Mouse (Mus musculus): ENCODE data around the gene Rrad. TPM values are rescaled to one million over a fixed set of nuclear protein-coding genes. Genes with fewer than 3 reads are reported as not detected.

Gene Rrad
- total and polyA plus RNA-seq, 2 experiments from 2014 or later, result 235 to 317 TPM

GRCm38 (mm10) chr8:104606329-104606728 is 24.8 kb downstream of the Rrad start:
- TF ChIP-seq EP300 (IDR thresholded peaks at IDR 0.05; ENCODE audit: low read depth) (no peak), CTCF (IDR thresholded peaks at IDR 0.05; ENCODE audit: low read depth) (no peak)
- H3K4me2 ChIP-seq (ENCODE audit: low read depth, low read length), result no peak overlapping the region
- no peaks in the 10 kb centered on the region for H3K36me3 ChIP-seq (replicated peaks; ENCODE audit: control insufficient read depth, insufficient read depth, low read length)
- peak overlapping the region; percentile 91 for H3K27ac ChIP-seq (ENCODE audit: low read depth)
- no peaks in the 10 kb centered on the region for H3K27me3 ChIP-seq (ENCODE audit: control insufficient read depth, insufficient read depth, low read length)
- no peaks in the 10 kb centered on the region for H3K9me3 ChIP-seq (replicated peaks; ENCODE audit: control insufficient read depth, low read length)
- H3K4me3 ChIP-seq (ENCODE audit: low read depth, low read length), result no peak overlapping the region
- ATAC-seq (ENCODE audit: insufficient read depth, low read depth) (peak; percentile 9), DNase-seq (ENCODE audit: low spot score) (peak; percentile 66)
- 6% methylated on average over 6 of the region's 6 CpGs for WGBS
- 0 out of 2 replicates have a peak overlapping the region, but pooled peaks have one; percentile 5 for H3K9ac ChIP-seq (replicated peaks; ENCODE audit: low read depth, low read length)
- peaks cover 58% of the 10 kb centered on the region for H3K4me1 ChIP-seq (ENCODE audit: control insufficient read depth, insufficient read depth)

DNA sequence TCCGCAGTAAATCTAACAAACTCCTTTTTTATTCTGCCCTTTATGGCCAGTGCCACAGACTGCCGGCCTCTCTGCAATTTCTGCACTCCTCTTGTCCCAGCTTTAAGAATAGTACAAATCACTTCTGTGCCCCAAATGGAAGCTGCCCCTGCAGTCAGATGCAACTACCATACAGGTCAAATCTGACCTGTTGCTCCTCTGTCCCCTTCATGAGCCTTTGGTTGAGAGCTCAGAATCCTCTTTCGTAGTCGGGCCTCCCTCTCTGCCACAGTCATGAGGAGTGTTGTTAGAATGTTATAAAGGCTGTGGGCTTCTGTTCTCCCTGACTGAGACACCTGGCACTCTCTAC is 27.9 kb downstream of the Rrad start:
- no peak for DNase-seq (ENCODE audit: low spot score)
- WGBS, result 36% methylated on average over 4 of the region's 4 CpGs
- H3K9ac ChIP-seq (replicated peaks; ENCODE audit: low read depth, low read length), result 0 out of 2 replicates have a peak overlapping the region, but pooled peaks have one; percentile 20

GRCm38 (mm10) chr8:104602468-104603244 is 28.5 kb downstream of the Rrad start:
- Histone ChIP-seq H3K4me1 (ENCODE audit: control insufficient read depth, insufficient read depth) (peaks cover 32% of the 10 kb centered on the region), H3K36me3 (replicated peaks; ENCODE audit: control insufficient read depth, insufficient read depth, low read length) (no peaks in the 10 kb centered on the region), H3K9me3 (replicated peaks; ENCODE audit: control insufficient read depth, low read length) (no peaks in the 10 kb centered on the region), H3K4me3 (ENCODE audit: low read depth, low read length) (peak overlapping the region; percentile 21), H3K27ac (ENCODE audit: low read depth) (peak overlapping the region; percentile 71), H3K27me3 (ENCODE audit: control insufficient read depth, insufficient read depth, low read length) (no peaks in the 10 kb centered on the region), H3K4me2 (ENCODE audit: low read depth, low read length) (peak overlapping the region; percentile 57), H3K9ac (replicated peaks; ENCODE audit: low read depth, low read length) (peak overlapping the region; percentile 26; the same call in 1 of the 2 replicates)
- ATAC-seq (ENCODE audit: insufficient read depth, low read depth) (peak; percentile 89), DNase-seq (ENCODE audit: low spot score) (peak; percentile 97)
- WGBS, result 13% methylated on average over 21 of the region's 21 CpGs
- TF ChIP-seq EP300 (IDR thresholded peaks at IDR 0.05; ENCODE audit: low read depth) (no peak), CTCF (IDR thresholded peaks at IDR 0.05; ENCODE audit: low read depth) (peak; percentile 99)

More for the DNA sequence above, 27.9 kb downstream of the Rrad start:
- H3K4me1 ChIP-seq (ENCODE audit: control insufficient read depth, insufficient read depth), result peaks cover 38% of the 10 kb centered on the region
- peak overlapping the region; percentile 71 for H3K27ac ChIP-seq (ENCODE audit: low read depth)
- TF ChIP-seq CTCF (IDR thresholded peaks at IDR 0.05; ENCODE audit: low read depth), result no peak
- no peak for TF ChIP-seq EP300 (IDR thresholded peaks at IDR 0.05; ENCODE audit: low read depth)
- H3K36me3 ChIP-seq (replicated peaks; ENCODE audit: control insufficient read depth, insufficient read depth, low read length), result no peaks in the 10 kb centered on the region
- no peaks in the 10 kb centered on the region for H3K9me3 ChIP-seq (replicated peaks; ENCODE audit: control insufficient read depth, low read length)
- no peak for ATAC-seq (ENCODE audit: insufficient read depth, low read depth)
- H3K27me3 ChIP-seq (ENCODE audit: control insufficient read depth, insufficient read depth, low read length), result no peaks in the 10 kb centered on the region
- peak overlapping the region; percentile 12; the same call in 1 of the 2 replicates for H3K4me2 ChIP-seq (ENCODE audit: low read depth, low read length)
- H3K4me3 ChIP-seq (ENCODE audit: low read depth, low read length), result no peak overlapping the region

GRCm38 (mm10) chr8:104601941-104602371 is 29.2 kb downstream of the Rrad start:
- H3K9ac ChIP-seq (replicated peaks; ENCODE audit: low read depth, low read length), result peak overlapping the region; percentile 26; the same call in 1 of the 2 replicates
- DNase-seq (ENCODE audit: low spot score), result no peak
- H3K36me3 ChIP-seq (replicated peaks; ENCODE audit: control insufficient read depth, insufficient read depth, low read length), result no peaks in the 10 kb centered on the region
- 0% methylated on average over 12 of the region's 12 CpGs for WGBS
- H3K4me2 ChIP-seq (ENCODE audit: low read depth, low read length), result peak overlapping the region; percentile 57
- H3K27me3 ChIP-seq (ENCODE audit: control insufficient read depth, insufficient read depth, low read length), result no peaks in the 10 kb centered on the region
- H3K27ac ChIP-seq (ENCODE audit: low read depth), result no peak overlapping the region
- H3K4me3 ChIP-seq (ENCODE audit: low read depth, low read length), result peak overlapping the region; percentile 21; the same call in 1 of the 2 replicates
- peaks cover 25% of the 10 kb centered on the region for H3K4me1 ChIP-seq (ENCODE audit: control insufficient read depth, insufficient read depth)
- H3K9me3 ChIP-seq (replicated peaks; ENCODE audit: control insufficient read depth, low read length), result no peaks in the 10 kb centered on the region
- no peak for ATAC-seq (ENCODE audit: insufficient read depth, low read depth)
- no peak for TF ChIP-seq EP300 (IDR thresholded peaks at IDR 0.05; ENCODE audit: low read depth)
- no peak for TF ChIP-seq CTCF (IDR thresholded peaks at IDR 0.05; ENCODE audit: low read depth)

- no peak overlapping the region for H3K9ac ChIP-seq (replicated peaks; ENCODE audit: low read depth, low read length)
- H3K4me1 ChIP-seq (ENCODE audit: control insufficient read depth, insufficient read depth), result peaks cover 19% of the 10 kb centered on the region
- no peaks in the 10 kb centered on the region for H3K36me3 ChIP-seq (replicated peaks; ENCODE audit: control insufficient read depth, insufficient read depth, low read length)
- ATAC-seq (ENCODE audit: insufficient read depth, low read depth) (no peak), DNase-seq (ENCODE audit: low spot score) (no peak)
- H3K27me3 ChIP-seq (ENCODE audit: control insufficient read depth, insufficient read depth, low read length), result no peaks in the 10 kb centered on the region
- no peak overlapping the region for H3K4me3 ChIP-seq (ENCODE audit: low read depth, low read length)
- peak overlapping the region; percentile 57; the same call in 1 of the 2 replicates for H3K4me2 ChIP-seq (ENCODE audit: low read depth, low read length)
- H3K27ac ChIP-seq (ENCODE audit: low read depth), result no peak overlapping the region
- 33% methylated on average over 7 of the region's 7 CpGs for WGBS
- no peaks in the 10 kb centered on the region for H3K9me3 ChIP-seq (replicated peaks; ENCODE audit: control insufficient read depth, low read length)
- no peak for TF ChIP-seq CTCF (IDR thresholded peaks at IDR 0.05; ENCODE audit: low read depth)
- TF ChIP-seq EP300 (IDR thresholded peaks at IDR 0.05; ENCODE audit: low read depth), result no peak
These were observed 29.7 kb downstream of the Rrad start for GRCm38 (mm10) chr8:104601386-104601785.
